Mouse (Mus musculus) limb, embryonic 12.5 days (tissue): Measurements from ENCODE around the gene Trim41. TPM values are rescaled to one million over a fixed set of nuclear protein-coding genes. Genes with fewer than 3 reads are reported as not detected.

Experiments used
- ATAC-seq: fragments of 200-750 bp; cut with Nextera tagmentation; 2 replicates; pipeline ENCODE4 v1.8.0; 2017; ENCODE audit warnings: low read depth, moderate TSS enrichment; ENCODE audit not compliant: insufficient number of reproducible peaks, insufficient read depth, low FRiP score, low TSS enrichment
- H3K27ac ChIP-seq: fragments of 300-500 bp; sonication (generic); 2 replicates; pipeline ENCODE4 v1.5.1; 2016; ENCODE audit warnings: mild to moderate bottlenecking, moderate library complexity
- H3K27me3 ChIP-seq: fragments of 300-500 bp; sonication (generic); 2 replicates; pipeline ENCODE4 v1.6.1; 2016; ENCODE audit warnings: mild to moderate bottlenecking, moderate library complexity
- H3K36me3 ChIP-seq: fragments of 300-500 bp; sonication (generic); 2 replicates; pipeline ENCODE4 v1.6.1; 2016; ENCODE audit warnings: mild to moderate bottlenecking, moderate library complexity
- H3K4me1 ChIP-seq: fragments of 300-500 bp; sonication (generic); replicated peaks from 2 replicates; pipeline ENCODE4 v1.6.1; 2016
- H3K4me2 ChIP-seq: fragments of 300-500 bp; sonication (generic); 2 replicates; pipeline ENCODE4 v1.6.1; 2016; ENCODE audit warnings: mild to moderate bottlenecking, moderate library complexity
- H3K4me3 ChIP-seq: fragments of 300-500 bp; sonication (generic); replicated peaks from 2 replicates; pipeline ENCODE4 v1.5.1; 2016; ENCODE audit warnings: mild to moderate bottlenecking
- H3K9ac ChIP-seq: fragments of 300-500 bp; sonication (generic); replicated peaks from 2 replicates; pipeline ENCODE4 v1.6.1; 2016; ENCODE audit warnings: mild to moderate bottlenecking, moderate library complexity
- H3K9me3 ChIP-seq: fragments of 300-500 bp; sonication (generic); 2 replicates; pipeline ENCODE4 v1.6.1; 2016; ENCODE audit warnings: mild to moderate bottlenecking, moderate library complexity
- WGBS: fragments of 180-500 bp; shearing (Covaris S2); methylation state at CpG from one replicate; pipeline ENCODE4 v1.1.7; 2016; 5-methylcytosine and 5-hydroxymethylcytosine counted together
- polyA plus RNA-seq: library from polyadenylated mRNA; unstranded; fragments of >200 nt; fragmentation: Nextera tagmentation; extraction: Ambion mirVana; gene quantifications from 2 replicates; pipeline ENCODE4 v1.2.1, GENCODE M21; 2016

The Trim41 gene
- polyA plus RNA-seq, 1 experiment from 2014 or later = 7.3 TPM

- H3K4me1 ChIP-seq = peaks cover 6% of the 10 kb centered on the region
- no peak overlapping the region for H3K27ac ChIP-seq
- no peaks in the 10 kb centered on the region for H3K9me3 ChIP-seq
- no peak overlapping the region for H3K4me3 ChIP-seq
- no peaks in the 10 kb centered on the region for H3K27me3 ChIP-seq
- no peak for ATAC-seq
- peaks cover 89% of the 10 kb centered on the region for H3K36me3 ChIP-seq
- H3K4me2 ChIP-seq = no peak overlapping the region
- WGBS = 92% methylated on average over 2 of the region's 2 CpGs
- no peak overlapping the region for H3K9ac ChIP-seq
Observed at GRCm38 (mm10) chr11:48810142-48810541, 7.0 kb downstream of the Trim41 start.

- H3K27me3 ChIP-seq = no peaks in the 10 kb centered on the region
- peaks cover 93% of the 10 kb centered on the region for H3K36me3 ChIP-seq
- no peak for ATAC-seq
- 76% methylated on average over 4 of the region's 4 CpGs for WGBS
- H3K4me1 ChIP-seq = no peaks in the 10 kb centered on the region
- H3K9me3 ChIP-seq = no peaks in the 10 kb centered on the region
- no peak overlapping the region for H3K27ac ChIP-seq
- no peak overlapping the region for H3K9ac ChIP-seq
- H3K4me3 ChIP-seq = no peak overlapping the region
- H3K4me2 ChIP-seq = no peak overlapping the region
Observed at GRCm38 (mm10) chr11:48809434-48809830, 7.7 kb downstream of the Trim41 start.

- no peaks in the 10 kb centered on the region for H3K27me3 ChIP-seq
- H3K27ac ChIP-seq = no peak overlapping the region
- no peaks in the 10 kb centered on the region for H3K9me3 ChIP-seq
- H3K4me2 ChIP-seq = no peak overlapping the region
- peaks cover 95% of the 10 kb centered on the region for H3K36me3 ChIP-seq
- no peak overlapping the region for H3K4me3 ChIP-seq
- 74% methylated on average over 16 of the region's 16 CpGs for WGBS
- no peak for ATAC-seq
- no peaks in the 10 kb centered on the region for H3K4me1 ChIP-seq
- H3K9ac ChIP-seq = no peak overlapping the region
Observed at GRCm38 (mm10) chr11:48808737-48809433, 8.3 kb downstream of the Trim41 start.

- Histone ChIP-seq H3K9ac (no peak overlapping the region), H3K27me3 (no peaks in the 10 kb centered on the region), H3K27ac (0 out of 2 replicates have a peak overlapping the region, but pooled peaks have one; percentile 45), H3K4me1 (0 out of 2 replicates have a peak, but pooled peaks cover under 1% of the 10 kb centered on the region), H3K4me3 (no peak overlapping the region), H3K4me2 (no peak overlapping the region), H3K36me3 (peaks cover 97% of the 10 kb centered on the region), H3K9me3 (no peaks in the 10 kb centered on the region)
- ATAC-seq = no peak
Observed at GRCm38 (mm10) chr11:48808304-48808646, 8.9 kb downstream of the Trim41 start.

GRCm38 (mm10) chr11:48807563-48808303, 9.4 kb downstream of the Trim41 start:
- WGBS = 69% methylated on average over 14 of the region's 14 CpGs
- peak overlapping the region; percentile 45; the same call in 1 of the 2 replicates for H3K27ac ChIP-seq
- 0 out of 2 replicates have a peak, but pooled peaks have one; percentile 37 for ATAC-seq

GRCm38 (mm10) chr11:48806856-48807562, 10.1 kb downstream of the Trim41 start:
- peak; percentile 75 for ATAC-seq
- H3K9me3 ChIP-seq = no peaks in the 10 kb centered on the region
- H3K27ac ChIP-seq = peak overlapping the region; percentile 23; the same call in 1 of the 2 replicates
- peaks cover 99% of the 10 kb centered on the region for H3K36me3 ChIP-seq
- peaks cover 12% of the 10 kb centered on the region for H3K4me1 ChIP-seq
- H3K4me3 ChIP-seq = no peak overlapping the region
- H3K9ac ChIP-seq = no peak overlapping the region
- no peaks in the 10 kb centered on the region for H3K27me3 ChIP-seq
- 59% methylated on average over 21 of the region's 21 CpGs for WGBS
- H3K4me2 ChIP-seq = no peak overlapping the region

More at GRCm38 (mm10) chr11:48807563-48808303, 9.4 kb downstream of the Trim41 start:
- Histone ChIP-seq H3K9ac (no peak overlapping the region), H3K4me2 (no peak overlapping the region), H3K4me1 (0 out of 2 replicates have a peak, but pooled peaks cover 6% of the 10 kb centered on the region), H3K9me3 (no peaks in the 10 kb centered on the region), H3K27me3 (no peaks in the 10 kb centered on the region), H3K36me3 (peaks cover 98% of the 10 kb centered on the region), H3K4me3 (no peak overlapping the region)

- H3K36me3 ChIP-seq = peaks cover 86% of the 10 kb centered on the region
- no peak overlapping the region for H3K4me3 ChIP-seq
- ATAC-seq = no peak
- no peak overlapping the region for H3K27ac ChIP-seq
- 93% methylated on average over 2 of the region's 2 CpGs for WGBS
- no peaks in the 10 kb centered on the region for H3K9me3 ChIP-seq
- peaks cover 22% of the 10 kb centered on the region for H3K4me1 ChIP-seq
- no peak overlapping the region for H3K9ac ChIP-seq
- no peak overlapping the region for H3K4me2 ChIP-seq
- no peaks in the 10 kb centered on the region for H3K27me3 ChIP-seq
Observed at GRCm38 (mm10) chr11:48804922-48805321, 12.2 kb downstream of the Trim41 start.

GRCm38 (mm10) chr11:48803988-48804387, 13.2 kb downstream of the Trim41 start:
- Histone ChIP-seq H3K4me2 (no peak overlapping the region), H3K4me3 (no peak overlapping the region), H3K4me1 (peaks cover 22% of the 10 kb centered on the region), H3K9me3 (no peaks in the 10 kb centered on the region), H3K27me3 (no peaks in the 10 kb centered on the region), H3K9ac (no peak overlapping the region), H3K36me3 (peaks cover 78% of the 10 kb centered on the region), H3K27ac (no peak overlapping the region)
- ATAC-seq = no peak
- 98% methylated on average over 2 of the region's 2 CpGs for WGBS

GRCm38 (mm10) chr11:48801831-48802772, 15.1 kb downstream of the Trim41 start:
- WGBS = 78% methylated on average over 17 of the region's 17 CpGs
- Histone ChIP-seq H3K4me3 (peak overlapping the region; percentile 61), H3K27me3 (no peaks in the 10 kb centered on the region), H3K9ac (peak overlapping the region; percentile 83), H3K9me3 (no peaks in the 10 kb centered on the region), H3K4me1 (peaks cover 28% of the 10 kb centered on the region), H3K36me3 (peaks cover 59% of the 10 kb centered on the region), H3K27ac (no peak overlapping the region), H3K4me2 (peak overlapping the region; percentile 91)
- ATAC-seq = no peak

- no peaks in the 10 kb centered on the region for H3K9me3 ChIP-seq
- H3K4me2 ChIP-seq = peak within 1 kb of the TSS; percentile 91
- peak within 1 kb of the TSS; percentile 61 for H3K4me3 ChIP-seq
- H3K27me3 ChIP-seq = no peaks in the 10 kb centered on the region
- peak; percentile 77 for ATAC-seq
- H3K4me1 ChIP-seq = peaks cover 28% of the 10 kb centered on the region
- H3K36me3 ChIP-seq = peaks cover 39% of the 10 kb centered on the region
- H3K27ac ChIP-seq = peak within 1 kb of the TSS; percentile 90
- H3K9ac ChIP-seq = peak within 1 kb of the TSS; percentile 83
- WGBS = under 1% methylated on average over 47 of the region's 47 CpGs
Observed at GRCm38 (mm10) chr11:48799921-48800701, 17.0 kb downstream of the Trim41 start, which contains the start of gene Rack1. Gene Rack1 (plus strand): TSS chr11:48800332.
